Mouse (Mus musculus) left cerebral cortex, postnatal 10 days (tissue): ENCODE data around the gene Tmem216. TPM values are rescaled to one million over a fixed set of nuclear protein-coding genes. Genes with fewer than 3 reads are reported as not detected.
A peak's percentile ranks its signal among the peaks of the same experiment; 100 is the strongest.

Experiments used
- DNase-seq, 2 experiments: peaks; one replicate each; pipeline ENCODE4 v3.0.0; 2021 to 2022; ENCODE audit warnings: low spot score in 2 of 2, mixed read lengths in 1 of 2; ENCODE audit errors: extremely low spot score in 1 of 2
- intact Hi-C: fragments of 180-260 bp; cut with DNase I; formaldehyde crosslinking; loops from one replicate; pipeline ENCODE4 v1.15.1; 2025
- total RNA-seq, 2 experiments: library from RNA; stranded (reverse); gene quantifications; 2 replicates each; pipeline ENCODE4 v1.2.3; 2021

Tmem216 gene
- total RNA-seq: 10 to 100 TPM; 11.4 to 12.3 TPM

GRCm38 (mm10) chr19:10555624-10556510 lies at the start of gene Tmem216:
Gene Tmem216 (minus strand): TSS chr19:10556238.
- intact Hi-C loops: loop anchor here (5.0 kb wide), 1 partner anchor 51 kb away; the partner anchor contains the start of genes Ddb1 and Tkfc
- DNase-seq: peak; percentile 74 to 91

GRCm38 (mm10) chr19:10605293-10605900 lies 49.4 kb upstream of the Tmem216 start, which contains the start of the genes Ddb1 and Tkfc:
Gene Ddb1 (plus strand): TSS chr19:10605327.
Gene Tkfc (minus strand): TSS chr19:10605654.
- DNase-seq: peak; percentile 98 to 99
- intact Hi-C loops: loop anchor here (5.0 kb wide), 1 partner anchor 48 kb away; the partner anchor contains the start of gene Tmem216

- DNase-seq: no peak
- intact Hi-C loops: no loop called here
Observed at GRCm38 (mm10) chr19:10604534-10604933, 48.5 kb upstream of the Tmem216 start.

- peak in 1 of 2 experiments; percentile 33 for DNase-seq
- intact Hi-C loops: no loop called here
Observed at GRCm38 (mm10) chr19:10603660-10604523, 47.9 kb upstream of the Tmem216 start.

GRCm38 (mm10) chr19:10602787-10603186 lies 46.7 kb upstream of the Tmem216 start:
- intact Hi-C loops: no loop called here
- peak; percentile 85 to 93 for DNase-seq

GRCm38 (mm10) chr19:10602247-10602769 lies 46.3 kb upstream of the Tmem216 start:
- DNase-seq: no peak
- intact Hi-C loops: no loop called here

- DNase-seq: no peak
- intact Hi-C loops: no loop called here
Observed at GRCm38 (mm10) chr19:10599648-10600047, 43.6 kb upstream of the Tmem216 start.

- DNase-seq: no peak
- intact Hi-C loops: no loop called here
Observed at GRCm38 (mm10) chr19:10598188-10598587, 42.1 kb upstream of the Tmem216 start.

- no peak for DNase-seq
- intact Hi-C loops: no loop called here
Observed at GRCm38 (mm10) chr19:10591659-10592377, 35.8 kb upstream of the Tmem216 start.

GRCm38 (mm10) chr19:10590301-10590700 lies 34.3 kb upstream of the Tmem216 start:
- intact Hi-C loops: no loop called here
- no peak for DNase-seq

GRCm38 (mm10) chr19:10589127-10589857 lies 33.3 kb upstream of the Tmem216 start:
- intact Hi-C loops: no loop called here
- no peak for DNase-seq

GRCm38 (mm10) chr19:10587231-10587630 lies 31.2 kb upstream of the Tmem216 start:
- intact Hi-C loops: no loop called here
- DNase-seq: no peak

- no peak for DNase-seq
- intact Hi-C loops: no loop called here
Observed at GRCm38 (mm10) chr19:10585112-10585511, 29.1 kb upstream of the Tmem216 start.

- DNase-seq: no peak
- intact Hi-C loops: no loop called here
Observed at GRCm38 (mm10) chr19:10583550-10584146, 27.6 kb upstream of the Tmem216 start.

- intact Hi-C loops: no loop called here
- DNase-seq: no peak
Observed at GRCm38 (mm10) chr19:10581984-10582383, 25.9 kb upstream of the Tmem216 start.

GRCm38 (mm10) chr19:10580761-10581160 lies 24.7 kb upstream of the Tmem216 start:
- no peak for DNase-seq
- intact Hi-C loops: no loop called here

GRCm38 (mm10) chr19:10580102-10580501 lies 24.1 kb upstream of the Tmem216 start:
- intact Hi-C loops: no loop called here

More at GRCm38 (mm10) chr19:10580102-10580501, 24.1 kb upstream of the Tmem216 start:
- no peak for DNase-seq
